Mouse (Mus musculus) ovary, postnatal 36 days (tissue): ENCODE measurements at regions not wholly inside any gene's neighbourhood (a gene's known extent, or its start where the extent isn't known, plus 50 kb on each side); places are given as distances from the start of the nearest gene placed in this dataset.
A peak's percentile ranks its signal among the peaks of the same experiment; 100 is the strongest.

Experiments used
- DNase-seq: peaks from one replicate; pipeline ENCODE4 v3.0.0; 2022; ENCODE audit warnings: low spot score, mixed read lengths

- DNase-seq, result no peak
These were observed 473.5 kb downstream of the Gsdmc2 start for GRCm38 (mm10) chr15:63371328-63372023.

- no peak for DNase-seq
These were observed 480.5 kb downstream of the Gsdmc2 start for GRCm38 (mm10) chr15:63364473-63364872.

- DNase-seq, result no peak
These were observed 484.6 kb downstream of the Gsdmc2 start for GRCm38 (mm10) chr15:63360402-63360801.

GRCm38 (mm10) chr15:63341730-63342129, 503.2 kb downstream of the Gsdmc2 start:
- DNase-seq, result no peak

- peak; percentile 27 for DNase-seq
These were observed 504.5 kb downstream of the Gsdmc2 start for GRCm38 (mm10) chr15:63340322-63341060.

- no peak for DNase-seq
These were observed 525.3 kb downstream of the Gsdmc2 start for GRCm38 (mm10) chr15:63319666-63320065.

GRCm38 (mm10) chr15:63310426-63310825, 534.6 kb downstream of the Gsdmc2 start:
- DNase-seq, result no peak

- DNase-seq, result no peak
These were observed 545.7 kb downstream of the Gsdmc2 start for GRCm38 (mm10) chr15:63299311-63299710.

- DNase-seq, result no peak
These were observed 556.4 kb downstream of the Gsdmc2 start for GRCm38 (mm10) chr15:63288534-63288933.

- no peak for DNase-seq
These were observed 559.0 kb downstream of the Gsdmc2 start for GRCm38 (mm10) chr15:63286026-63286425.

- peak; percentile 27 for DNase-seq
These were observed 574.6 kb downstream of the Gsdmc2 start for GRCm38 (mm10) chr15:63270381-63270780.

- DNase-seq, result no peak
These were observed 579.1 kb downstream of the Gsdmc2 start for GRCm38 (mm10) chr15:63265845-63266244.

GRCm38 (mm10) chr15:63255736-63256135, 589.2 kb downstream of the Gsdmc2 start:
- DNase-seq, result no peak

GRCm38 (mm10) chr15:63252781-63253340, 592.1 kb downstream of the Gsdmc2 start:
- DNase-seq, result no peak

- no peak for DNase-seq
These were observed 606.4 kb downstream of the Gsdmc2 start for GRCm38 (mm10) chr15:63238601-63239000.

GRCm38 (mm10) chr15:63218393-63219060, 626.5 kb downstream of the Gsdmc2 start:
- DNase-seq, result no peak

GRCm38 (mm10) chr15:63205150-63205549, 639.8 kb downstream of the Gsdmc2 start:
- DNase-seq, result no peak

GRCm38 (mm10) chr15:63195031-63195430, 649.9 kb downstream of the Gsdmc2 start:
- DNase-seq, result no peak

GRCm38 (mm10) chr15:63194492-63194797, 650.5 kb downstream of the Gsdmc2 start:
- no peak for DNase-seq

GRCm38 (mm10) chr15:63193617-63194491, 651.1 kb downstream of the Gsdmc2 start:
- no peak for DNase-seq

- DNase-seq, result no peak
These were observed 653.2 kb downstream of the Gsdmc2 start for GRCm38 (mm10) chr15:63191731-63192130.

- no peak for DNase-seq
These were observed 654.9 kb downstream of the Gsdmc2 start for GRCm38 (mm10) chr15:63190086-63190485.
